Mouse (Mus musculus) liver, adult (tissue): Measurements from ENCODE around the gene Aldh16a1.

Experiments used
- GATA4 ChIP-seq: IDR thresholded peaks from 2 replicates; pipeline ENCODE4 v1.6.1; 2014; ENCODE audit warnings: mild to moderate bottlenecking, low read length; ENCODE audit not compliant: insufficient replicate concordance

Gene Aldh16a1

GRCm38 (mm10) chr7:45154096-45154992, at the start of gene Aldh16a1, which contains the start of gene Pih1d1:
TSS of gene Aldh16a1 (minus strand) at chr7:45154584.
TSS of gene Pih1d1 (plus strand) at chr7:45154303.
- no peak for TF ChIP-seq GATA4

- TF ChIP-seq GATA4, result no peak
Observed at GRCm38 (mm10) chr7:45202654-45203053, 48.3 kb upstream of the Aldh16a1 start.

GRCm38 (mm10) chr7:45198961-45199360, 44.6 kb upstream of the Aldh16a1 start:
- TF ChIP-seq GATA4, result no peak

GRCm38 (mm10) chr7:45198435-45198834, 44.1 kb upstream of the Aldh16a1 start:
- TF ChIP-seq GATA4, result no peak

- no peak for TF ChIP-seq GATA4
Observed at GRCm38 (mm10) chr7:45196994-45197393, 42.6 kb upstream of the Aldh16a1 start.

- no peak for TF ChIP-seq GATA4
Observed at GRCm38 (mm10) chr7:45196176-45196535, 41.8 kb upstream of the Aldh16a1 start.

GRCm38 (mm10) chr7:45195341-45196175, 41.2 kb upstream of the Aldh16a1 start:
- no peak for TF ChIP-seq GATA4

GRCm38 (mm10) chr7:45193871-45194785, 39.7 kb upstream of the Aldh16a1 start:
- no peak for TF ChIP-seq GATA4

- TF ChIP-seq GATA4, result no peak
Observed at GRCm38 (mm10) chr7:45193406-45193805, 39.0 kb upstream of the Aldh16a1 start.

- TF ChIP-seq GATA4, result no peak
Observed at GRCm38 (mm10) chr7:45192585-45193310, 38.4 kb upstream of the Aldh16a1 start.

- TF ChIP-seq GATA4, result no peak
Observed at GRCm38 (mm10) chr7:45191803-45192363, 37.5 kb upstream of the Aldh16a1 start.

- no peak for TF ChIP-seq GATA4
Observed at GRCm38 (mm10) chr7:45191161-45191560, 36.8 kb upstream of the Aldh16a1 start.

- TF ChIP-seq GATA4, result no peak
Observed at GRCm38 (mm10) chr7:45190186-45190585, 35.8 kb upstream of the Aldh16a1 start.

GRCm38 (mm10) chr7:45189600-45189999, 35.2 kb upstream of the Aldh16a1 start:
- no peak for TF ChIP-seq GATA4
